Mouse (Mus musculus) MEL (cell line): ENCODE data around the gene Gtf2h5. TPM values are rescaled to one million over a fixed set of nuclear protein-coding genes. Genes with fewer than 3 reads are reported as not detected.

Experiments
- DNase-seq: peaks from one replicate; pipeline ENCODE4 v3.0.0; 2011; ENCODE audit warnings: low read depth, low spot score
- H3K27ac ChIP-seq: 2 replicates; pipeline ENCODE4 v1.5.1; 2012; ENCODE audit warnings: low read depth, mild to moderate bottlenecking, control low read depth, low read length, moderate library complexity; ENCODE audit not compliant: control insufficient read depth
- H3K27me3 ChIP-seq, 2 experiments: fragments of 150-350 bp in 1 of 2; sonication (generic) in 1 of 2; 2 replicates each; pipeline ENCODE4 v1.6.1; 2012; ENCODE audit warnings: low read length in 2 of 2, mild to moderate bottlenecking in 2 of 2, improper control_type of control experiment in 1 of 2, moderate library complexity in 1 of 2; ENCODE audit not compliant: insufficient read depth in 2 of 2, control insufficient read depth in 1 of 2
- H3K36me3 ChIP-seq, 2 experiments: 2 replicates each; pipeline ENCODE4 v1.6.1; 2012 to 2014; ENCODE audit warnings: low read length in 2 of 2, improper control_type of control experiment in 1 of 2, inconsistent platforms in 1 of 2, mild to moderate bottlenecking in 1 of 2; ENCODE audit not compliant: insufficient read depth in 2 of 2, control insufficient read depth in 1 of 2
- H3K4me1 ChIP-seq, 2 experiments: fragments of 150-350 bp in 1 of 2; sonication (generic) in 1 of 2; 2 replicates each; pipeline ENCODE4 v1.6.1; 2012; ENCODE audit warnings: low read length in 2 of 2, improper control_type of control experiment in 1 of 2, mild to moderate bottlenecking in 1 of 2; ENCODE audit not compliant: insufficient read depth in 2 of 2, control insufficient read depth in 1 of 2
- H3K4me3 ChIP-seq, 2 experiments: fragments of 150-350 bp in 1 of 2; sonication (generic) in 1 of 2; 2 replicates each; pipeline ENCODE4 v1.5.1; 2012; ENCODE audit warnings: low read depth in 2 of 2, low read length in 2 of 2, mild to moderate bottlenecking in 2 of 2, moderate library complexity in 2 of 2, control low read depth in 1 of 2, improper control_type of control experiment in 1 of 2; ENCODE audit not compliant: control insufficient read depth in 1 of 2, insufficient read depth in 1 of 2
- H3K79me2 ChIP-seq: 2 replicates; pipeline ENCODE4 v1.6.1; 2012; ENCODE audit warnings: mild to moderate bottlenecking, low read length, moderate library complexity; ENCODE audit not compliant: control insufficient read depth, poor library complexity, insufficient read depth
- H3K9ac ChIP-seq: 2 replicates; pipeline ENCODE4 v1.6.1; 2012; ENCODE audit warnings: low read depth, mild to moderate bottlenecking, control low read depth, low read length, moderate library complexity; ENCODE audit not compliant: control insufficient read depth, poor library complexity, severe bottlenecking
- H3K9me3 ChIP-seq: fragments of 150-350 bp; sonication (generic); replicated peaks from 2 replicates; pipeline ENCODE4 v1.6.1; 2012; ENCODE audit warnings: mild to moderate bottlenecking, low read length, improper control_type of control experiment, moderate library complexity; ENCODE audit not compliant: insufficient read depth
- CHD1 ChIP-seq: IDR thresholded peaks from 2 replicates; pipeline ENCODE4 v1.6.1; 2012; ENCODE audit warnings: low read depth, mild to moderate bottlenecking, inconsistent platforms, low read length, improper control_type of control experiment
- CHD2 ChIP-seq: IDR thresholded peaks from 2 replicates; pipeline ENCODE4 v1.6.1; 2011; ENCODE audit warnings: low read length, improper control_type of control experiment
- E2F4 ChIP-seq: IDR thresholded peaks from 2 replicates; pipeline ENCODE4 v1.6.1; 2011; ENCODE audit warnings: low read depth, low read length, improper control_type of control experiment, borderline replicate concordance
- EP300 ChIP-seq, 2 experiments: IDR thresholded peaks; 2 replicates each; pipeline ENCODE4 v1.6.1; 2011; ENCODE audit warnings: improper control_type of control experiment in 2 of 2, low read length in 2 of 2, low read depth in 1 of 2, mild to moderate bottlenecking in 1 of 2
- GABPA ChIP-seq: IDR thresholded peaks from 2 replicates; pipeline ENCODE4 v1.6.1; 2012; ENCODE audit warnings: low read depth, mild to moderate bottlenecking, inconsistent platforms, low read length, improper control_type of control experiment, moderate library complexity
- GATA1 ChIP-seq: IDR thresholded peaks from 2 replicates; pipeline ENCODE4 v1.6.1; 2011; ENCODE audit warnings: low read depth, low read length, improper control_type of control experiment
- HCFC1 ChIP-seq: IDR thresholded peaks from 2 replicates; pipeline ENCODE4 v1.6.1; 2012; ENCODE audit warnings: low read depth, mild to moderate bottlenecking, inconsistent platforms, low read length, improper control_type of control experiment, moderate library complexity
- KAT2A ChIP-seq: conservative IDR thresholded peaks from 2 replicates; pipeline ENCODE4 v1.6.1; 2012; ENCODE audit warnings: low read depth, low read length, improper control_type of control experiment, inconsistent platforms
- MAX ChIP-seq: IDR thresholded peaks from 2 replicates; pipeline ENCODE4 v1.6.1; 2011; ENCODE audit warnings: low read length, improper control_type of control experiment
- MAZ ChIP-seq: IDR thresholded peaks from 2 replicates; pipeline ENCODE4 v1.6.1; 2012; ENCODE audit warnings: low read depth, mild to moderate bottlenecking, inconsistent platforms, low read length, improper control_type of control experiment
- MEF2A ChIP-seq: IDR thresholded peaks from 2 replicates; pipeline ENCODE4 v1.6.1; 2014; ENCODE audit warnings: low read depth, mild to moderate bottlenecking, inconsistent platforms, low read length, improper control_type of control experiment; ENCODE audit not compliant: poor library complexity, insufficient replicate concordance, severe bottlenecking; ENCODE audit errors: extremely low read depth
- MXI1 ChIP-seq: IDR thresholded peaks from 2 replicates; pipeline ENCODE4 v1.6.1; 2011; ENCODE audit warnings: mild to moderate bottlenecking, low read depth, low read length, improper control_type of control experiment
- MYB ChIP-seq: IDR thresholded peaks from 2 replicates; pipeline ENCODE4 v1.6.1; 2011; ENCODE audit warnings: mild to moderate bottlenecking, low read depth, low read length, improper control_type of control experiment
- MYC ChIP-seq: IDR thresholded peaks from 2 replicates; pipeline ENCODE4 v1.6.1; 2011; ENCODE audit warnings: low read depth, mild to moderate bottlenecking, low read length, improper control_type of control experiment, moderate library complexity
- NELFE ChIP-seq: IDR thresholded peaks from 2 replicates; pipeline ENCODE4 v1.6.1; 2011; ENCODE audit warnings: low read depth, low read length, improper control_type of control experiment
- NRF1 ChIP-seq: IDR thresholded peaks from 2 replicates; pipeline ENCODE4 v1.6.1; 2014; ENCODE audit warnings: low read depth, mild to moderate bottlenecking, inconsistent platforms, low read length, improper control_type of control experiment, moderate library complexity; ENCODE audit not compliant: poor library complexity, insufficient read depth, severe bottlenecking
- POLR2A ChIP-seq, 2 experiments: IDR thresholded peaks; 2 replicates each; pipeline ENCODE4 v1.6.1; 2011 to 2012; ENCODE audit warnings: low read length in 2 of 2, mild to moderate bottlenecking in 2 of 2, control low read depth in 1 of 2, improper control_type of control experiment in 1 of 2, low read depth in 1 of 2, moderate library complexity in 1 of 2; ENCODE audit not compliant: control insufficient read depth in 1 of 2, insufficient read depth in 1 of 2, poor library complexity in 1 of 2
- POLR2AphosphoS5 ChIP-seq: IDR thresholded peaks from 2 replicates; pipeline ENCODE4 v1.6.1; 2012; ENCODE audit warnings: low read depth, borderline replicate concordance, mild to moderate bottlenecking, inconsistent platforms, low read length, moderate library complexity, mixed read lengths
- RAD21 ChIP-seq: IDR thresholded peaks from 2 replicates; pipeline ENCODE4 v1.6.1; 2011; ENCODE audit warnings: mild to moderate bottlenecking, low read depth, low read length, improper control_type of control experiment
- SIN3A ChIP-seq: IDR thresholded peaks from 2 replicates; pipeline ENCODE4 v1.6.1; 2012; ENCODE audit warnings: low read length, improper control_type of control experiment, inconsistent platforms
- SMC3 ChIP-seq: IDR thresholded peaks from 2 replicates; pipeline ENCODE4 v1.6.1; 2011; ENCODE audit warnings: low read depth, low read length, improper control_type of control experiment
- TAL1 ChIP-seq: IDR thresholded peaks from 2 replicates; pipeline ENCODE4 v1.6.1; 2012; ENCODE audit warnings: mild to moderate bottlenecking, inconsistent platforms, low read length, moderate library complexity, mixed read lengths
- TCF12 ChIP-seq: IDR thresholded peaks from 2 replicates; pipeline ENCODE4 v1.6.1; 2014; ENCODE audit warnings: low read depth, mild to moderate bottlenecking, inconsistent platforms, low read length, improper control_type of control experiment, moderate library complexity
- UBTF ChIP-seq: IDR thresholded peaks from 2 replicates; pipeline ENCODE4 v1.6.1; 2012; ENCODE audit warnings: low read depth, mild to moderate bottlenecking, inconsistent platforms, low read length, improper control_type of control experiment, moderate library complexity, borderline replicate concordance; ENCODE audit not compliant: insufficient read depth
- USF1 ChIP-seq: IDR thresholded peaks from 2 replicates; pipeline ENCODE4 v1.6.1; 2014; ENCODE audit warnings: low read depth, mild to moderate bottlenecking, inconsistent platforms, low read length, improper control_type of control experiment, moderate library complexity
- ZC3H11A ChIP-seq: IDR thresholded peaks from 2 replicates; pipeline ENCODE4 v1.6.1; 2012; ENCODE audit warnings: low read depth, mild to moderate bottlenecking, inconsistent platforms, low read length, improper control_type of control experiment
- ZKSCAN1 ChIP-seq: IDR thresholded peaks from 2 replicates; pipeline ENCODE4 v1.6.1; 2012; ENCODE audit warnings: low read depth, mild to moderate bottlenecking, inconsistent platforms, low read length, improper control_type of control experiment, moderate library complexity
- ZNF384 ChIP-seq: IDR thresholded peaks from 2 replicates; pipeline ENCODE4 v1.6.1; 2012; ENCODE audit warnings: low read depth, mild to moderate bottlenecking, inconsistent platforms, low read length, improper control_type of control experiment
- polyA plus RNA-seq, 2 experiments: library from polyadenylated mRNA; stranded (reverse) in 1 of 2; unstranded in 1 of 2; fragments of >175 nt in 1 of 2; fragments of >200 nt in 1 of 2; gene quantifications; 2 replicates each; pipeline versions ENCODE4 v1.2.1 to v1.2.4; 2012; ENCODE audit warnings: low replicate concordance in 2 of 2, low read depth in 1 of 2; ENCODE audit not compliant: insufficient read length in 2 of 2, insufficient read depth in 1 of 2, missing spikeins in 1 of 2
- total RNA-seq: library from RNA; depleted of rRNA; stranded (reverse); fragments of 300-350 nt; gene quantifications from 2 replicates; pipeline ENCODE4 v1.2.3, GENCODE M21; 2012

Gtf2h5 gene
- total and polyA plus RNA-seq, 3 experiments: 78.3 to 90.9 TPM; not detected in 1

DNA sequence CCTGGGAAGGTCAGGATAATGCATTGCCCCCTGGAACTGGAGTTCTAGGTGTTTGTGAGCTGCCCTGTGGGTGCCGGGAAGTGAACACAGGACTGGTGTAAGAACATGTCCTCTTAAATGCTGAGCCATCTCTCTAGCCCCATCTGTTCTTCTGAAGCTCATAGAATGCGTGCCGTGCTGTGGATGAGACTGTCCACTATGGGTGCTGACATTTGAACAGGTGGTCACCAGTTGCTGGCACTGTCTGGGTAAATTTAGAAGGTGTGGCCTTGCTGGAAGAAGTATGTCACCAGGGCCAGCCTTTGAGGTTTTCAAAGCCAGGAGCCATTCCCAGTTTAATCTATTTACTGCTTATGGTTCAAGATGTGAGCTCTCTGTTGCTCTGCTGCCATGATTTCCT lies 22.7 kb downstream of the Gtf2h5 start:
- Histone ChIP-seq H3K4me3 (no peak overlapping the region), H3K79me2 (peaks cover 6% of the 10 kb centered on the region; the same call in 1 of the 2 replicates), H3K9me3 (no peaks in the 10 kb centered on the region), H3K36me3 (peaks cover 0 to 5% of the 10 kb centered on the region in 2 experiments; a peak in 2 of 4 replicates), H3K27me3 (no peaks in the 10 kb centered on the region), H3K4me1 (peaks cover 2 to 3% of the 10 kb centered on the region in 2 experiments; a peak in 3 of 4 replicates), H3K27ac (no peak overlapping the region), H3K9ac (no peak overlapping the region)
- no peak for DNase-seq
- TF ChIP-seq MXI1: no peak
- TF ChIP-seq NELFE: no peak
- no peak for TF ChIP-seq E2F4
- TF ChIP-seq SIN3A: no peak
- no peak for TF ChIP-seq POLR2AphosphoS5
- no peak for TF ChIP-seq UBTF
- no peak for TF ChIP-seq ZKSCAN1
- TF ChIP-seq RAD21: no peak
- TF ChIP-seq GATA1: no peak
- no peak for TF ChIP-seq USF1
- no peak for TF ChIP-seq ZC3H11A
- no peak for TF ChIP-seq SMC3
- no peak for TF ChIP-seq KAT2A
- no peak for TF ChIP-seq ZNF384
- no peak for TF ChIP-seq TAL1
- TF ChIP-seq GABPA: no peak
- TF ChIP-seq MAX: no peak
- no peak for TF ChIP-seq MYB
- no peak for TF ChIP-seq MYC
- TF ChIP-seq NRF1: no peak

DNA sequence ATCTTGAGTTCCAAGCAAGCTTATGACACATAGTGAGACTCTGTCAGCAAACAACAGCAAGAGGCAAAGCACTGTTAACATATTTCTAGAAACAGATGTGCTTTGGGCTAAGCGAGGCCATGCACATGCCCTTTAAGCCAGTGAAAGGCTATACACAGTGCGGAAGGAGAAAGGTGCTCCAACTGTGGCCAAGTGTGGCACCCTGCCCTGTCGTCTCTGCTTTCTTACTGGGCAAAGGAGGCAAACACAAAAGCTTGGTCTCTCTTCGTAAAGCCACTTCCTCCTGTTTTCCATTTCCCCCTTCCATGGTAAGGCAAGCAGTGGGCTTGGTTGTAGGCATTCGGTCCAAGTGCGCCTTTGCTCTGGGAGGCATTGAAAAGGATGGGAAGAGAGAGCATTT lies 24.0 kb downstream of the Gtf2h5 start:
- Histone ChIP-seq H3K36me3 (peaks cover 0 to 5% of the 10 kb centered on the region in 2 experiments; a peak in 2 of 4 replicates), H3K9me3 (no peaks in the 10 kb centered on the region), H3K9ac (no peak overlapping the region), H3K27ac (no peak overlapping the region), H3K4me1 (peaks cover 2 to 3% of the 10 kb centered on the region in 2 experiments; a peak in 3 of 4 replicates), H3K27me3 (no peaks in the 10 kb centered on the region), H3K4me3 (no peak overlapping the region), H3K79me2 (peaks cover 6% of the 10 kb centered on the region; the same call in 1 of the 2 replicates)
- TF ChIP-seq POLR2A (IDR thresholded peaks at IDR 0.05; ENCODE audit: control insufficient read depth in 1 of 2, insufficient read depth in 1 of 2, low read depth in 1 of 2, low read length in 2 of 2, poor library complexity in 1 of 2) (no peak), EP300 (IDR thresholded peaks at IDR 0.05; ENCODE audit: low read depth in 1 of 2, low read length in 2 of 2) (no peak), UBTF (no peak), USF1 (no peak), MEF2A (no peak), CHD2 (no peak), E2F4 (no peak), MAX (no peak), ZKSCAN1 (no peak), HCFC1 (no peak), NELFE (no peak), CHD1 (no peak), TCF12 (no peak), MAZ (no peak), MXI1 (no peak)
- no peak for DNase-seq
